Mouse (Mus musculus): ENCODE results near the gene Napsa.

Gene Napsa

GRCm38 (mm10) chr7:44571811-44572210, 369 bp upstream of the Napsa start:
- no peak for DNase-seq (ENCODE audit: low spot score)

DNA sequence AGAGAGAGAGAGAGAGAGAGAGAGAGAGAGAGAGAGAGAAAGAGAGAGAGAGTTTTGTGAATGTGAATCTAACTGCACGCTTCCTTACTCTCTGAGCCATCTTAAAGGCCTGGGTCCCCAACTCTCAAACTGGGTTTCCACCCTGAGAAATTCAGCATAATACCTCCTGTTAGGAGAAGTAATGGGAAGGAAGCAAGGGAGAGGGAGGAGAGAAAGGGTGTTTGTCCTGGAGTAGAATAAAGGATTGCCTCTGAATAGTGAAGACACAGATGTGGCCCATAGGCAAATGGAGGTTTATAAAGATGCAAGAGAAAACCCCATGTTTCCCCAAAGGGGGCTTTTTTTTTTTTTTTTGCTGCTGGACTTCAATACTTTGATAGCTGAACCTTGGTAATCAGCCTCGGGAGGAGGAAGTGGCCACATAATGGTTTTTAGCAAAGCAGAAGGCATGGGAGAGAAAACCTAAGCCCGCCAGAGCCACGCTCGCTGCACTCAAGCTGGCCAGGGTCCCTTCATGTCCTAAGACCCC, 840 bp downstream of the Napsa start:
- DNase-seq (ENCODE audit: low spot score), result no peak

- no peak for DNase-seq (ENCODE audit: low spot score)
Measured at GRCm38 (mm10) chr7:44576333-44576844, 4.2 kb downstream of the Napsa start.

DNA sequence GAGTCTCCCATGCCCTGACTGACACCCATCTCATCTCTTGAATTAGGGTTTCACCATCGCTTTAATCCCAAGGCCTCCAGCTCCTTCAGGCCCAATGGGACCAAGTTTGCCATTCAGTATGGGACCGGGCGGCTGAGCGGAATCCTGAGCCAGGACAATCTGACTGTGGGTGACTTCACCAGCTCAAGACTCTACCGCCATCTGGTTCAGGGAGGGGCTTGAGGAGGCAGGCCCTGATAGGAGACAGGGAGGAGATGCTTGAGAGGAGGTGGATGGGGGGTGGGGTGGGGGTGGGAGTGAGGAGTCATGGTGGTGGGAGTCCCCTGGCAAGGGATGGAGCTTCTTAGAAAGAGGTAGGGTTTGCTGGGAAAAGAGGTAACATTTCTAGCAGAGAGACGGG, 9.5 kb downstream of the Napsa start:
- DNase-seq (ENCODE audit: low spot score), result no peak

- no peak for DNase-seq (ENCODE audit: low spot score)
Measured at GRCm38 (mm10) chr7:44582709-44583108, 10.5 kb downstream of the Napsa start.

DNA sequence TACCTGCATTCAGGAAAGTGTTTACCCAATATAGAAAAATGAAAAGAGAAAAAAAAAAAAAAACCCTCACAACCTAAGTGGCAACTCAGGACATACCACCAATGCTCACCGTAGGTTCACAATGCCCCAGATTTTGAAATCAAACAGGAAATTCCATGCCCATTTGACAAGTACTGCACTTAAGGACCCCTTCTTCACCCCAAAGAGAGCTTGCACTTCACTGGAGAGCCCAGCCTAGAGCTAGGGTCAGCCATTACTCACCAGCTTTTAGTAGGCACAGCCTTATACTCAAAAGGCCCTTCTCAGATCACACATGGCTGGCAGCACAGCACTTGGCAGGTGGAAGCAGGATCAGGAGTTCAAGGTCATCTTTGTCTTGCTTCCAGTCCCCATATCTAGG, 11.0 kb downstream of the Napsa start:
- no peak for DNase-seq (ENCODE audit: low spot score)

DNA sequence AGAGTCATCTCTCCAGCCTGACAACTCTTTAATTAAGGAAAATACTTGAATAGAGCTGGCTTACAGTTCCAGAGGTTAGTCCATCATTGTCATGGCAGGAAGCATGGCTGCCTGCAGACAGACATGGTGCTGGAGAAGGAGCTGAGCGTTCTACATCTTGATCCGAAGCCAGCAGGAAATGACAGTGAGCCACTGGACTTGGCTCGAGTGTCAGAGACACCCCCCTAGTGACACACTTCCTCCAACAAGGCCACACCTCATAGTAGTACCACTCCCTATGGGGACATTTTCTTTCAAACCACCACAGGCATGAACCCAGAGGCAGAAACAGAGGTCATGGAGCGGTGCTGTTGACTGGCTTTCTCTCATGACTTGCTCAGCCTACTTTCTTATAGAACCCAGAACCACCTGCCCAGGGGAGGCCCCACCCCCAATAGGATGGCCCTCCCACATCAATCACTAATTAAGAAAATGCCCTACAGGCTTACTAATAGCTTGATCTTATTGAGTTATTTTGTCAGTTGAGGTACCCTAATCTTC, 12.2 kb downstream of the Napsa start:
- DNase-seq (ENCODE audit: low spot score), result no peak

- no peak for DNase-seq (ENCODE audit: low spot score)
Measured at GRCm38 (mm10) chr7:44584921-44585320, 12.7 kb downstream of the Napsa start.

- DNase-seq (ENCODE audit: low spot score), result no peak
Measured at GRCm38 (mm10) chr7:44585606-44586005, 13.4 kb downstream of the Napsa start.

DNA sequence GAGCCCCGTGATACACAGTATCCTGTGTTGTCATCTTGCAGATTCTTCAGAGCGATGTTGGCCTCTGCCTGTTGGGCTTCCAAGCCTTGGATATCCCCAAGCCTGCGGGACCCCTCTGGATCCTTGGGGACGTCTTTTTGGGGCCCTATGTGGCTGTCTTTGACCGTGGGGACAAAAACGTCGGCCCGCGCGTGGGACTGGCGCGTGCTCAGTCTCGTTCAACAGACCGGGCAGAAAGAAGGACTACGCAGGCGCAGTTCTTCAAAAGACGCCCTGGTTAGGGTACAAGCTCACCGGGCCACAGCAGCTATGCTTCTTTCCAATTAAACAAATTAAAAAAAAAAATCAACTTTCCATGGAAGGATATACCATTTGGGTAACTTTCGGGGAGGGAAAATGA, 14.3 kb downstream of the Napsa start:
- no peak for DNase-seq (ENCODE audit: low spot score)

DNA sequence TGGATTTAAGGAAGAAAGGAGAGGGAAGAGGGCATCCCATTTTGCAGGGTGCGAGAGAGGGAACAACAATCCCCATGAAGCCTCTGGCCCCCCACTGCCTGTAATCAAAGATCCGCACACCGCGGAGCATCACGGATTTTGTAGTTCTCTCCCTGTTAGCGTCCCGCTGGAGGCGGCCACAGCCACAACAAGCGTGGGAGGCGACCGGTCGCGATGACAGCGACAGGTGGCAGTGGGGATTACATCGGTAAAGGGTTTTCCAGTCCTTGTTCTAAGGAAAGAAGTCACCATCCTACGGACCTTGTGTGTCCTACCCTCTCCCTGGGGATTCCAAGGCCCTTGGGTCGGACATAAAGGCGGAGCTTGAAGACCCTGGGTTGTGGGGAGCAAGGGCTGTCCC, 14.8 kb downstream of the Napsa start:
- DNase-seq (ENCODE audit: low spot score), result peak; percentile 90

GRCm38 (mm10) chr7:44587676-44588075, 15.5 kb downstream of the Napsa start:
- DNase-seq (ENCODE audit: low spot score), result peak; percentile 10

- peak; percentile 6 for DNase-seq (ENCODE audit: low spot score)
Measured at GRCm38 (mm10) chr7:44588338-44588737, 16.2 kb downstream of the Napsa start.

- peak; percentile 94 for DNase-seq (ENCODE audit: low spot score)
Measured at GRCm38 (mm10) chr7:44589149-44589548, 17.0 kb downstream of the Napsa start.

GRCm38 (mm10) chr7:44589946-44590345, 17.8 kb downstream of the Napsa start:
- peak; percentile 48 for DNase-seq (ENCODE audit: low spot score)

DNA sequence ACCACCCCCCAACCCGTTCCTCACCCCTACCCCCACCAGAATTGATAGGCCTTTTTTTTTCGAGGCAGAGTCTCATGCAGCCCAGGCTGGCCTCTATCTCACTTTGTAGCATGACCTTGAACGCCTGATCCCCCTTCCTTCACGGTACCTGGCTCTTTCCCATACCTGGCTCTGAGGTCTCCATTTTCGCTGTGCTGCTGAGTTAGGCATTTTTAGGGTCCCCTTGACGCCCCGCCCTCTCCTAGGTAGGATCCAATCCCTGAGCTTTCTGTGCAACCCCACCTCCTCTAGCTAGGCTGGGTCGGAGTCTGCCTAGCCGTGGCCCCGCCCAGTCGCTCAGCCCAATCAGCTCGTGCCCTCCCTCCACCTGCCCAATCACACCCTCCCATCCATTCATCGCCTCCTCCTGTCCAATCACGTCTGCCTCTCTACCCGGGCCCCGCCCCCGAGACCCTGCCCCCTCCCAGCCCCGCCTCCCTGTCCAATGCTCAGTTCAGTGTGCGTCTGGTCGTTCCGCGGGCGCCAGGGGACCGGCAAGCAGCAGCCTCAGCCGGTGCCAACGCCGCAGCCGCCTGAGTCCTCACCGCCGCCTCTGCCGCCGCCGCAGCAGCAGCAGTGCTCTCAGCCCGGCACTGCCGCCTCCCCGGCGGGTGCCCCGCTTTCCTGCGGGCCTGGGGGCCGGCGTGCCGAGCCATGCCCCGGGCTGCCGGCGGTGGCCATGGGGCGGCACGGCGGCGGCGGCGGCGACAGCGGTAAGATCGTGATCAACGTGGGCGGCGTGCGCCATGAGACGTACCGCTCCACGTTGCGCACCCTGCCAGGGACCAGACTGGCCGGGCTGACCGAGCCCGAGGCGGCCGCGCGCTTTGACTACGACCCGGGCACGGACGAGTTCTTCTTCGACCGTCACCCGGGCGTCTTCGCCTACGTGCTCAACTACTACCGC, 18.5 kb downstream of the Napsa start, which contains the start of gene Kcnc3:
Gene Kcnc3, plus strand, starts transcription at position 263 of the 946 bp plus-strand sequence.
- peak; percentile 95 for DNase-seq (ENCODE audit: low spot score)

DNA sequence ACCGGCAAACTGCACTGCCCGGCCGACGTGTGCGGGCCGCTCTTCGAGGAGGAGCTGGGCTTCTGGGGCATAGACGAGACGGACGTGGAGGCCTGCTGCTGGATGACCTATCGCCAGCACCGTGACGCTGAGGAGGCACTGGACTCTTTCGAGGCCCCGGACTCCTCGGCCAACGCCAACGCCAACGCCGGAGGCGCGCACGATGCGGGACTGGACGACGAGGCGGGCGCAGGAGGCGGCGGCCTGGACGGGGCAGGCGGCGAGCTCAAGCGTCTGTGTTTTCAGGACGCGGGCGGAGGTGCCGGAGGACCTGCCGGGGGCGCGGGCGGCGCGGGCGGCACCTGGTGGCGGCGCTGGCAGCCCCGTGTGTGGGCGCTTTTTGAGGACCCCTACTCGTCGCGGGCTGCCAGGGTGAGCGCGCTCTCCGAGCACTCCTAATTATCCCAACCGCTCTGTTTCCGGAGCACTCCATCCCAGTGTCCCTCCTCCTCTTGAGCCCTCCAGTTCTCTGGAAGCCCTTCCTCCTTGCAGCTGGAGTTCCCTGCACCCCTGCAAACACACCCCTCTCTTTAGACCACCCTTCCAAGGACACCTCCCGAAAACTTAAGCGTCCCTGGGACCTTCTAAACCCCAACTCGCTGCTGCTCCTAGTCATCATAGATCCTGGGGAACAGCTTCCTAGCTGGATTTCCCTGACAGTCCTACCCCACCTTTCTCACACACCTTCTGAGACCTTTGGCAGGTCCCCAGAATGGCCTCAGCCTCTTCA, 19.4 kb downstream of the Napsa start:
- peak; percentile 5 for DNase-seq (ENCODE audit: low spot score)

- DNase-seq (ENCODE audit: low spot score), result no peak
Measured at GRCm38 (mm10) chr7:44593051-44593450, 20.9 kb downstream of the Napsa start.

- peak; percentile 93 for DNase-seq (ENCODE audit: low spot score)
Measured at GRCm38 (mm10) chr7:44593775-44594174, 21.6 kb downstream of the Napsa start.

DNA sequence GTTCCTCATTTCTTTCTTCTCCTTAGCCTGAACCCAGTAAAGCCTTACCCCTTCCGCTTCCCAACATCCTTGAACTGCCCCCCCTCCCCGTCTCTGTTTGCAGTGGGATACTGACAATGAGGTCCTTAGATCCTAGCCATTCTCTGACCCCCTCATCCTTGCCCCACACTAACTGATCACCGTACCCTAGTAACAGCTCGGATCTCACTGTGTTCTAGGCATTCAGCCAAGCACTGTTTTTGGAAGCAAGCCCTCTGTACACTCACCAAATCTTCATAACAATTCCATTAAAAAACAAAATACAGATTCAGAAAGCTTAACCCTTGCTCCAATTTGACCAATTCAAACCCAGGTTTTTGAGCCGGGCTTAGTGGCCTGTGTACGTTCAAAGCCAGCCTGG, 22.1 kb downstream of the Napsa start:
- no peak for DNase-seq (ENCODE audit: low spot score)

DNA sequence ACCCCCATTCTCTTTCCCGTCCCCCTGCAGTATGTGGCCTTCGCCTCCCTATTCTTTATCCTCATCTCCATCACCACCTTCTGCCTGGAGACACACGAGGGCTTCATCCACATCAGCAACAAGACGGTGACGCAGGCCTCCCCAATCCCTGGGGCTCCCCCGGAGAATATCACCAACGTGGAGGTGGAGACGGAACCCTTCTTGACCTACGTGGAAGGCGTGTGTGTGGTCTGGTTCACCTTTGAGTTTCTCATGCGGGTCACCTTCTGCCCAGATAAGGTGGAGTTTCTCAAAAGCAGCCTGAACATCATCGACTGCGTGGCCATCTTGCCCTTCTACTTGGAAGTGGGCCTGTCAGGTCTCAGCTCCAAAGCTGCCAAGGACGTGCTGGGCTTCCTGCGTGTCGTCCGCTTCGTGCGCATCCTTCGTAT, 23.0 kb downstream of the Napsa start:
- no peak for DNase-seq (ENCODE audit: low spot score)

GRCm38 (mm10) chr7:44596051-44596450, 23.9 kb downstream of the Napsa start:
- no peak for DNase-seq (ENCODE audit: low spot score)
